Mouse (Mus musculus): ENCODE data around the gene Sema6d. TPM values are rescaled to one million over a fixed set of nuclear protein-coding genes. Genes with fewer than 3 reads are reported as not detected.
"Not testable (repeated sequence)": the region's sequence is repeated elsewhere in the genome, so short reads cannot be mapped to it uniquely, and the experiment has no call there.

Gene Sema6d
- polyA plus RNA-seq, 1 experiment = not detected

DNA sequence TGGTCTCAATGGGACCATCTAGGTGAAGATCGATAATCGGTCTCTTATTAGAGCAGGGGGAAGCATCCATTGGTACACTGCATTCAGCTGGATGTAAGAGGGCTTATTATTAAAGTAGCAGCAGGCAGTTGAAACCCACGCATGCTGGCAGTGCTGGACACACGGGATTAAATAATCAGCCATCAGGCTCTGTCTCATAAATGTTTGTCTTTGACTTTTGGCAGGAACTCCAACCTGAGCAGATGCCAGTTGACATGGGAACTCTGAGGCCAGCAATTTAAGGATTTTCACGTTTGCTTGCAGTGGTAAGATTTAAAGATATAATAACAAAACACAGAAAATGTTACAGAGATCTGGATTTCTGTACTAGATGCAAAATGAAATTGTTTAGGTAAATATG lies 208.6 kb downstream of the Sema6d start:
- 51% methylated on average over 5 of the region's 5 CpGs for WGBS
- H3K4me1 ChIP-seq (ENCODE audit: control insufficient read depth, insufficient read depth, low read length) = no peaks in the 10 kb centered on the region
- no peak overlapping the region for H3K4me3 ChIP-seq (ENCODE audit: insufficient read depth, low read depth, low read length)
- H3K27ac ChIP-seq (ENCODE audit: insufficient read depth, low read depth, low read length) = no peak overlapping the region
- TF ChIP-seq POLR2A (IDR thresholded peaks at IDR 0.05; ENCODE audit: insufficient read depth, low read depth, low read length) (no peak), CTCF (IDR thresholded peaks at IDR 0.05; ENCODE audit: insufficient read depth, low read depth, low read length) (no peak)

DNA sequence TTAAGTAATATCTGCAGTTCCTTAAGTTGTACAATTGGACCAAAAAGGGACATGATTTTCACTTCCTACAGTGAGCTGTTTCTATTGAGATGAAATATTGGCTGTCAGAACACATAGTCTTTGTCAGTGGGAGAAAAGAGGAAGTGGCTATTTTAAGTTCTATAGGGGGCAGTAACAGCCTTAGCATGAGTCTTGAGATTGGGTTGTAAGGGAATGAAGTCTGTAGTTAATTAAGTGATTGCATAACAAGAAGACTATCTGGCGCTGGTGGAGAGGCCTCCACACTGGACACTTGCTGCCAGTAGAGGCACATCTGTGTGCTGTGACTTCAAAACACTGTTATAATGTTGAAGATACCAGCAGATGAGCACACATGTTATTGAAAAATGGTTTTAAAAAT lies 209.1 kb downstream of the Sema6d start:
- WGBS = 84% methylated on average over 1 of the region's 1 CpGs
- Histone ChIP-seq H3K4me3 (ENCODE audit: insufficient read depth, low read depth, low read length) (no peak overlapping the region), H3K4me1 (ENCODE audit: control insufficient read depth, insufficient read depth, low read length) (no peaks in the 10 kb centered on the region), H3K27ac (ENCODE audit: insufficient read depth, low read depth, low read length) (no peak overlapping the region)
- no peak for TF ChIP-seq CTCF (IDR thresholded peaks at IDR 0.05; ENCODE audit: insufficient read depth, low read depth, low read length)
- no peak for TF ChIP-seq POLR2A (IDR thresholded peaks at IDR 0.05; ENCODE audit: insufficient read depth, low read depth, low read length)

DNA sequence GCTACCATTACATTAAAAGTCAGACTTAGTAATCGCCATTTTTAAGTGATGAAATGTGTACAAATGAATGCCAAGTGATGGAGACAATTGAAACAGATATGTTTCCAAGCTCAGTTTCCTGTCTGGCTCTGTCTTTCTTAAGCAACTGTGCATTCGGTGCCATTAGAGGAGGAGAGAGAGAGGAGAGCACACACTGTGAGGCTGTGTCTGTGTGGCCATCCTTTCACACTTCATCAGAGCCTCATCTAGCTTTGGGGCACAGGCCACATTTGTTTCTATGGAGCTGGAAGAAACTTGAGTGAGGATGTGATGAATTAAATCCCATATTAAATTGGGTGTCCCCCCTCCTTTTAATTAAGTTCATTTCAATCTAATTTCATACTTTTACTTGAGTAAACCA lies 218.8 kb downstream of the Sema6d start:
- 69% methylated on average over 2 of the region's 2 CpGs for WGBS
- TF ChIP-seq POLR2A (IDR thresholded peaks at IDR 0.05; ENCODE audit: insufficient read depth, low read depth, low read length) (no peak), CTCF (IDR thresholded peaks at IDR 0.05; ENCODE audit: insufficient read depth, low read depth, low read length) (no peak)
- Histone ChIP-seq H3K4me1 (ENCODE audit: control insufficient read depth, insufficient read depth, low read length) (no peaks in the 10 kb centered on the region), H3K4me3 (ENCODE audit: insufficient read depth, low read depth, low read length) (no peak overlapping the region), H3K27ac (ENCODE audit: insufficient read depth, low read depth, low read length) (no peak overlapping the region)

DNA sequence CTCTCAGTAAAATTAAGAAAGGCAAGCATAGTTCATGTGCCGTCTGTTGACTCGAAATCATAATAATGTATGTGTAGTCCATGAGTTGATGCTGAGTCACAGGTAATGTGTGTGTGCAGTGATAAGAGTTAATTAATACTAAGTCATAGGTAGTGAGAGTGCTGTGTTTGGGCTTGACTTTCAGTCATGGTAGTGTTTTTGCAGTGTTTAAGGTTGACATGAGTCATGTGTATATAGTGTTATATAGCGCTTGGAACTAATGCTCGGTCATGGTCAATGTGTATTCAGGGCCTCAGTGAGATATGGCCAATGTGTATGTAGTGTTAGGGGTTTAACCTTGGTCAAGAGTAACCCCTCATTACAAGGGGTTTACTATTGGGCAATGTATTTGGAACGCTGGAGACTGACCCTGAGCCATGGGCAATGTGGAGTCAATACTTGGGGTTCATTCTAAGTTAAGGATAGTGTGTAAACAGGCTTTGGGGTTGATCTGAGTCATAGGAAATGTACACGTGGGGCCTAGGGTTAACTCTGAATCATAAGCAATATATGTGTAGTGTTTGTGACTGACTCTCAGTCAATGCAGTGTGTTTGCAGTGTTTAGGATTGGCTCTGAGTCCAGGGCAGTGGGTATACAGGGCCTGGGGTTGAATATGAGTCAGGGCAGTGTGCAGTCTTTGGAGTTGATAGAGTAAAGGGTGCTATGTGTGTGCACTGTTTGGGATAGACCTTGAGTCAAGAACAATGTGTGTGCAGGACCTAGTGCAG lies 219.8 kb downstream of the Sema6d start:
- H3K4me1 ChIP-seq (ENCODE audit: control insufficient read depth, insufficient read depth, low read length) = no peaks in the 10 kb centered on the region
- no peak for TF ChIP-seq CTCF (IDR thresholded peaks at IDR 0.05; ENCODE audit: insufficient read depth, low read depth, low read length)
- TF ChIP-seq POLR2A (IDR thresholded peaks at IDR 0.05; ENCODE audit: insufficient read depth, low read depth, low read length) = no peak
- WGBS = 95% methylated on average over 6 of the region's 6 CpGs

DNA sequence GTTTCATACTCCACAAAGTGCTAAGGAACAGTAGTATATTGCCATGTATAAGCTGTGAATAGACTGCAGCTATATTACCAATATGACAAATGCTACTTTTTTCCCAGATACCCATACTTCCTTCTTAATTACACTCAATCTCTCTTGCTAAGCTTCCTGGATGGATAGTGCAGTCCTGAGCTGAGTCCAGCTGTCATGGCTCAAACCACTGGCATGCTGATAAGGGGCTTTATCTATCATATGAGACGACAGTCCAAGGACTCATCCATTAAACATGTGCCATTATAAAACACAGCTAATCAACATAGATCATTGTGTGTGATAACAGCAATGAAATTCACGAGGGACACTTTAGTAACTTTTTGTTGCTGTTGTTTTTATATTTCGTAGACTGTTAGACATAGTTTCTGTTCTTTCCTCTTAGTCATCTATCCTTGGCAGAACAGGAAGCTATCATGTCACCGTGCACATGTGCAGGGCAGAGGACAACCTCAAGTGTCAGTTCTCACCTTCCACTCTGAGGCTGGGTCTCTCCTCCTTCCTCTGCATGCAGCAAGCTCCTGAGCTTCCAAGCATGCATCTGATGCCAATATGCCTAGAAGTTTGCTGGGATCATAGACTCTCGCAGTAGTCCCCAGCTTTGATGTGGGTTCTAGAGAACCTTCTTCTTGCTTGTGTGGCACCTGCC lies 232.9 kb downstream of the Sema6d start:
- H3K4me3 ChIP-seq (ENCODE audit: insufficient read depth, low read depth, low read length) = no peak overlapping the region
- TF ChIP-seq POLR2A (IDR thresholded peaks at IDR 0.05; ENCODE audit: insufficient read depth, low read depth, low read length) (no peak), CTCF (IDR thresholded peaks at IDR 0.05; ENCODE audit: insufficient read depth, low read depth, low read length) (no peak)
- WGBS = 87% methylated on average over 5 of the region's 5 CpGs
- H3K27ac ChIP-seq (ENCODE audit: insufficient read depth, low read depth, low read length) = no peak overlapping the region
- no peaks in the 10 kb centered on the region for H3K4me1 ChIP-seq (ENCODE audit: control insufficient read depth, insufficient read depth, low read length)

More for the DNA sequence above, 219.8 kb downstream of the Sema6d start:
- Histone ChIP-seq H3K4me3 (ENCODE audit: insufficient read depth, low read depth, low read length) (no peak overlapping the region), H3K27ac (ENCODE audit: insufficient read depth, low read depth, low read length) (no peak overlapping the region)

DNA sequence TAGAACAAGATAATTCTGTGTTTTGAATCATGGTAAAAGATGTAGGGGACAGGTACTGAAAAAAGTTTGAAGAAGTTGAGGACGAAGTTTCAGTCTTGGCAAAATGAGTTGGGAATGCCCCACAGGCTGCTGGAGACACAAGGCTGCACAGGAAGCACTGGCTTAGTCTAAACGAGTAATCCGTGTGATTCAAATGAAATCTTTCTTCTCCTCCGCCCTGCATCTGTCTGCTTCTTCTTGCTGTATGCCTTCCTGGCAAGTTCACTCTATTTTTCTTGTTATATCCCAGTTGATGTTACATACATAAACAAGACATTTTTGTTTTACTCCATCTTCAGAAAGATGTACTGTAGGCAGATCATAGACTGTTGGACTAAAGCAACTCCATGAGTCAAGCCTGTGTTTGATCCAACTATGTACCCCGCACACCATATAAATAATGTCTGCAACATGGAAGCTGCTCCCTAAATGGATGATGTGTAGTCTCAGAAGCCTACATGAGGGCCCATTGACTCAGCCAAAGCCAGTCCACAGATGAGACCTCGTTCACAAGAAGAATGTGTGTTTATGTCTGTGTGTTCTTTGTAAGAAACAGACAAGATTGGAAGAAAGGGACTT lies 234.4 kb downstream of the Sema6d start:
- no peak for TF ChIP-seq POLR2A (IDR thresholded peaks at IDR 0.05; ENCODE audit: insufficient read depth, low read depth, low read length)
- no peak for TF ChIP-seq CTCF (IDR thresholded peaks at IDR 0.05; ENCODE audit: insufficient read depth, low read depth, low read length)
- 86% methylated on average over 6 of the region's 6 CpGs for WGBS
- H3K4me3 ChIP-seq (ENCODE audit: insufficient read depth, low read depth, low read length) = no peak overlapping the region
- no peaks in the 10 kb centered on the region for H3K4me1 ChIP-seq (ENCODE audit: control insufficient read depth, insufficient read depth, low read length)
- H3K27ac ChIP-seq (ENCODE audit: insufficient read depth, low read depth, low read length) = no peak overlapping the region

DNA sequence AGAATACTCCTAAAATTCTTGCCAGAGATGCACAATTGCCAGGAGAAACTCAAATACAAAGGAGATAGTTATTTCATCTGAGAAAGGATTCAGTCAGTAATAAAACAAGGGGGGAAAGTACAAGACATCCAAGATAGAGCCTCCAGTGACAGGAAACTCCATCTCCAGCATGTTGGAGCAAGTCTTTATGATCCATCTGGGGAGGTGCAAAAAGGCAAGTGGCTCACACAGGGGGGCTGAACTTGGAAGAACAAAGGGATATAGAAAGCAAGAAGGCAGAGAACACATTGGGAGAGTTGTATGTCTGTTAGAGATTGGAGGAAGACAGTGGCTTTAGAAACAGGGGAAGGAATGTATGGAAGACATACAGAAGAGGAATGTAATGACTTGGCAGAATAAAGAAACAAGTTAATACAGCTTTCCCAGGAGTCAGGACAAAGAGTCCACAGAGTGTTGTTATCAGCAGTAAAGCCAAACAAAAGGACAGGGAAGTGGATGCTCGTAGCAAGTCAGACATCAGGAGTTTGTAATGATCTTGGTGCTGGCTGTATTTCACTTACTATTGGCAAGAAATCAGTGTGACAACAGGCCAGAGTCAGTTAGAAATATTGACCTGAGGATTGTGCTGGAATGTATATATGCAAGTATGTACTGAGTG lies 239.8 kb downstream of the Sema6d start:
- H3K27ac ChIP-seq (ENCODE audit: insufficient read depth, low read depth, low read length) = no peak overlapping the region
- WGBS = 90% methylated on average over 1 of the region's 1 CpGs
- TF ChIP-seq CTCF (IDR thresholded peaks at IDR 0.05; ENCODE audit: insufficient read depth, low read depth, low read length) = no peak
- no peak for TF ChIP-seq POLR2A (IDR thresholded peaks at IDR 0.05; ENCODE audit: insufficient read depth, low read depth, low read length)

DNA sequence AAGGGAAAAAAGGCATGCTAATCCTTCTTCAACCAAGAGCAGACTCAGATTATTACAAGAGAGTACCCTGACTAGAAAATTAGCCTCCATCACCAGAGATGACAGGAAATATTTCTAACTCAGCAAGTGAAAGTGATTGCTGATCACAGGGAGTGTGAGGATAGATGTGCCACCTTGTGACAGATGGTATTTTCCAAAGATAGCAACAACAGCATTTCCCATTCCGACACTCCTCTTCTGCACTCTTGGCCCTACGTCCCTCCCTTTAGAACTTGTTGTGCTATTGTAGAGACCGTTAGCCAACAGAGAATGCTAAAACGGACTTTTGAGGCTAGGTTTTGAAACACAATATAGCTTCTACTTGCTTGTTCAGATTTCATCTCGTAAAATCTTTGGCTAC lies 243.1 kb downstream of the Sema6d start:
- H3K27ac ChIP-seq (ENCODE audit: insufficient read depth, low read depth, low read length) = no peak overlapping the region
- H3K4me3 ChIP-seq (ENCODE audit: insufficient read depth, low read depth, low read length) = no peak overlapping the region
- TF ChIP-seq CTCF (IDR thresholded peaks at IDR 0.05; ENCODE audit: insufficient read depth, low read depth, low read length) = no peak
- TF ChIP-seq POLR2A (IDR thresholded peaks at IDR 0.05; ENCODE audit: insufficient read depth, low read depth, low read length) = no peak
- WGBS = 79% methylated on average over 5 of the region's 5 CpGs
- no peaks in the 10 kb centered on the region for H3K4me1 ChIP-seq (ENCODE audit: control insufficient read depth, insufficient read depth, low read length)

More for the DNA sequence above, 239.8 kb downstream of the Sema6d start:
- Histone ChIP-seq H3K4me1 (ENCODE audit: control insufficient read depth, insufficient read depth, low read length) (no peaks in the 10 kb centered on the region), H3K4me3 (ENCODE audit: insufficient read depth, low read depth, low read length) (no peak overlapping the region)

DNA sequence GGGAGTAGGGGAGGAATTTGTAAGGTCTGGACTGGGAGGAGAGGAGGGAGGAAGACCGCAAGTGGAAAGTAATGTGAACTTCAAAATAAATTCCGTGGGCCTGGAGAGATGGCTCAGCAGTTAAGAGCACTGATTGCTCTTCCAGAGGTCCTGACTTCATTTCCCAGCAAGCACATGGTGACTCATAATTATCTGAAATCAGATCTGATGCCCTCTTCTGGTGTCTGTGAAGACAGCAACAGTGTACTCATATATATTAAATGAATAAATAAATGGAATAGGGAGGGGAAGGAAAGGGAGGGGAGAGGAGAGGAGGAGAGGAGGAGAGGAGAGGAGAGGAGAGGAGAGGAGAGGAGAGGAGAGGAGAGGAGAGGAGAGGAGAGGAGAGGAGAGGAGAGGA lies 244.9 kb downstream of the Sema6d start:
- WGBS = 81% methylated on average over 2 of the region's 2 CpGs
- H3K27ac ChIP-seq (ENCODE audit: insufficient read depth, low read depth, low read length); H3K4me3 ChIP-seq (ENCODE audit: insufficient read depth, low read depth, low read length); H3K4me1 ChIP-seq (ENCODE audit: control insufficient read depth, insufficient read depth, low read length): not testable (repeated sequence)

All from olfactory bulb, adult 2 months (tissue).